12 mouse cellular contexts compared by ENCODE assay signal in genomic region chr8:46092667-46093360, GRCm38 (mm10). TPM values are rescaled to one million over a fixed set of nuclear protein-coding genes. Genes with fewer than 3 reads are reported as not detected.
A peak's percentile ranks its signal among the peaks of the same experiment; 100 is the strongest.
DNase-seq lines count a peak whose midpoint lies in the region; ATAC-seq lines count a peak whose summit lies in the region.
"Had no signal": no experiment of that assay in that cellular context is flagged by ENCODE, and none has a peak within 500 bp of the region (broad histone marks: within the 10 kb centered on the region; RNA-seq: fewer than 3 reads in every experiment).

No protein-coding gene starts in this region.

- H3K4me2 ChIP-seq in kidney, embryonic 16.5 days (replicated peaks; ENCODE audit: low read depth, low read length): no peak overlapping the region
- H3K4me2 ChIP-seq: embryonic facial prominence, embryonic 13.5 days; forebrain, embryonic 15.5 days; liver, embryonic 13.5 days had no signal

- no peak for ATAC-seq in kidney, embryonic 16.5 days (ENCODE audit: low FRiP score, low TSS enrichment)
- ATAC-seq in megakaryocyte-erythroid progenitor cell, adult 5-6 weeks (replicated peaks; ENCODE audit: low FRiP score, low TSS enrichment, poor library complexity, severe bottlenecking): no peak
- ATAC-seq: forebrain, embryonic 15.5 days had no signal

- no peaks in the 10 kb centered on the region for H3K4me1 ChIP-seq in kidney, embryonic 16.5 days (ENCODE audit: insufficient read depth, low read length)
- H3K4me1 ChIP-seq: embryonic facial prominence, embryonic 13.5 days; forebrain, embryonic 15.5 days; liver, embryonic 13.5 days had no signal

- no peak overlapping the region for H3K4me3 ChIP-seq in kidney, embryonic 16.5 days (ENCODE audit: low read length)
- H3K4me3 ChIP-seq: embryonic facial prominence, embryonic 13.5 days; forebrain, embryonic 15.5 days; liver, embryonic 13.5 days had no signal

- H3K27me3 ChIP-seq in kidney, embryonic 16.5 days (ENCODE audit: insufficient read depth, low read length): no peaks in the 10 kb centered on the region
- H3K27me3 ChIP-seq: embryonic facial prominence, embryonic 13.5 days; forebrain, embryonic 15.5 days; liver, embryonic 13.5 days had no signal

- no peaks in the 10 kb centered on the region for H3K9me3 ChIP-seq in kidney, embryonic 16.5 days (ENCODE audit: low read length)
- H3K9me3 ChIP-seq: embryonic facial prominence, embryonic 13.5 days; forebrain, embryonic 15.5 days; liver, embryonic 13.5 days had no signal

- H3K27ac ChIP-seq in kidney, embryonic 16.5 days (ENCODE audit: low read length): no peak overlapping the region
- H3K27ac ChIP-seq: embryonic facial prominence, embryonic 13.5 days; forebrain, embryonic 15.5 days; liver, embryonic 13.5 days had no signal

- 0 out of 2 replicates have a peak, but pooled peaks cover 2% of the 10 kb centered on the region for H3K36me3 ChIP-seq in kidney, embryonic 16.5 days (ENCODE audit: insufficient read depth, low read length)
- H3K36me3 ChIP-seq: forebrain, embryonic 15.5 days; liver, embryonic 13.5 days had no signal

- H3K9ac ChIP-seq in kidney, embryonic 16.5 days (replicated peaks; ENCODE audit: low read length): no peak overlapping the region
- H3K9ac ChIP-seq: embryonic facial prominence, embryonic 13.5 days; forebrain, embryonic 15.5 days; liver, embryonic 13.5 days had no signal

- 82% methylated on average over 6 of the region's 6 CpGs for WGBS in kidney, embryonic 16.5 days

- peak; percentile 45 for DNase-seq in cerebellum, adult 9-10 months
- no peak for DNase-seq in cerebellum, adult 11 months
- peak; percentile 66 for DNase-seq in kidney, adult 9 months
- DNase-seq in heart, adult 9 months (ENCODE audit: low spot score in 2 of 2): peak; percentile 15 to 31
- peak; percentile 85 for DNase-seq in lung, postnatal 36 days
- DNase-seq in urinary bladder, postnatal 36 days (ENCODE audit: low spot score in 2 of 2): no peak
- DNase-seq: B cell, adult 2 months; liver, embryonic 13.5 days had no signal

RNA-seq across cellular contexts. Expression of gene Cfap97, which starts 58.8 kb away (rescaled TPM):
- polyA plus RNA-seq in kidney, embryonic 16.5 days (2015; fragmentation: Nextera tagmentation; extraction: Ambion mirVana): 19.6 and 25.2 TPM in 2 replicates
- total RNA-seq in megakaryocyte-erythroid progenitor cell, adult 5-6 weeks (2014; fragmentation: Nextera tagmentation): 20.9 and 28.4 TPM in 2 replicates
- 23.3 and 45.9 TPM in 2 replicates for total RNA-seq in megakaryocyte-erythroid progenitor cell, adult 5-6 weeks (2017)

RNA-seq across cellular contexts. Expression of gene Snx25, which starts 59.1 kb away (rescaled TPM):
- 4.5 and 5.9 TPM in 2 replicates for polyA plus RNA-seq in kidney, embryonic 16.5 days (2015; fragmentation: Nextera tagmentation; extraction: Ambion mirVana)
- total RNA-seq in megakaryocyte-erythroid progenitor cell, adult 5-6 weeks (2014; fragmentation: Nextera tagmentation): 8.5 and 15.4 TPM in 2 replicates
- 15.5 and 25.4 TPM in 2 replicates for total RNA-seq in megakaryocyte-erythroid progenitor cell, adult 5-6 weeks (2017)

Comparison
In these comparisons a context has a peak if more than half of its experiments do, and no peak if none do; other contexts are left out.
1. DNase-seq: peak in cerebellum, adult 9-10 months (single experiment), kidney, adult 9 months (single experiment), heart, adult 9 months (2 of 2) and lung, postnatal 36 days (single experiment); none in cerebellum, adult 11 months (single experiment) and urinary bladder, postnatal 36 days (0 of 2).